Mouse (Mus musculus) liver, embryonic 11.5 days (tissue): ENCODE results near the gene Rnf216. TPM values are rescaled to one million over a fixed set of nuclear protein-coding genes. Genes with fewer than 3 reads are reported as not detected.

Experiments used
- ATAC-seq: fragments of 200-750 bp; cut with Nextera tagmentation; replicated peaks from 2 replicates; pipeline ENCODE4 v1.8.0; 2017; ENCODE audit warnings: moderate number of reproducible peaks, mild to moderate bottlenecking, moderate TSS enrichment, moderate library complexity; ENCODE audit not compliant: low FRiP score
- DNase-seq: peaks from one replicate; pipeline ENCODE4 v3.0.0-alpha.2; 2017; ENCODE audit warnings: low spot score
- H3K27ac ChIP-seq: fragments of 300-500 bp; sonication (generic); 2 replicates; pipeline ENCODE4 v1.5.1; 2014; ENCODE audit warnings: mild to moderate bottlenecking, low read depth, low read length, control low read depth
- H3K27me3 ChIP-seq: fragments of 300-500 bp; sonication (generic); replicated peaks from 2 replicates; pipeline ENCODE4 v1.6.1; 2014; ENCODE audit warnings: low read length, mixed read lengths; ENCODE audit not compliant: control insufficient read depth, insufficient read depth
- H3K36me3 ChIP-seq: fragments of 300-500 bp; sonication (generic); 2 replicates; pipeline ENCODE4 v1.6.1; 2014; ENCODE audit warnings: mild to moderate bottlenecking, low read length, moderate library complexity, mixed read lengths; ENCODE audit not compliant: control insufficient read depth, insufficient read depth
- H3K4me1 ChIP-seq: fragments of 300-500 bp; sonication (generic); replicated peaks from 2 replicates; pipeline ENCODE4 v1.6.1; 2014; ENCODE audit warnings: low read length, mixed read lengths; ENCODE audit not compliant: control insufficient read depth, insufficient read depth
- H3K4me2 ChIP-seq: fragments of 300-500 bp; sonication (generic); 2 replicates; pipeline ENCODE4 v1.6.1; 2014; ENCODE audit warnings: mild to moderate bottlenecking, control low read depth, moderate library complexity
- H3K4me3 ChIP-seq: fragments of 300-500 bp; sonication (generic); 2 replicates; pipeline ENCODE4 v1.5.1; 2014; ENCODE audit warnings: low read depth, low read length, control low read depth
- H3K9ac ChIP-seq: fragments of 300-500 bp; sonication (generic); 2 replicates; pipeline ENCODE4 v1.6.1; 2014; ENCODE audit warnings: low read depth, low read length, control low read depth
- H3K9me3 ChIP-seq: fragments of 300-500 bp; sonication (generic); 2 replicates; pipeline ENCODE4 v1.6.1; 2016; ENCODE audit warnings: low read length, inconsistent platforms, mixed read lengths; ENCODE audit not compliant: control insufficient read depth
- WGBS: fragments of 180-500 bp; shearing (Covaris S2); extraction: QIAGEN DNeasy Blood & Tissue Kit; methylation state at CpG from one replicate; pipeline ENCODE4 v1.1.7; 2014; 5-methylcytosine and 5-hydroxymethylcytosine counted together
- polyA plus RNA-seq: library from polyadenylated mRNA; unstranded; fragments of >200 nt; fragmentation: Nextera tagmentation; extraction: Ambion mirVana; gene quantifications from 2 replicates; pipeline ENCODE4 v1.2.1, GENCODE M21; 2014

Gene Rnf216
- polyA plus RNA-seq, 1 experiment from 2014 or later = 34.7 TPM

- WGBS = 80% methylated on average over 3 of the region's 3 CpGs
- no peak for ATAC-seq
- Histone ChIP-seq H3K36me3 (peaks cover 13% of the 10 kb centered on the region), H3K9me3 (no peaks in the 10 kb centered on the region), H3K9ac (no peak overlapping the region), H3K27ac (peak overlapping the region; percentile 33; the same call in 1 of the 2 replicates), H3K4me2 (no peak overlapping the region), H3K4me3 (no peak overlapping the region), H3K27me3 (no peaks in the 10 kb centered on the region), H3K4me1 (peaks cover 61% of the 10 kb centered on the region)
- DNase-seq = no peak
These were observed 50.5 kb downstream of the Rnf216 start for GRCm38 (mm10) chr5:143062251-143062650.

GRCm38 (mm10) chr5:143061511-143061910, 51.3 kb downstream of the Rnf216 start:
- ATAC-seq (no peak), DNase-seq (no peak)
- H3K27ac ChIP-seq = peak overlapping the region; percentile 100
- H3K27me3 ChIP-seq = no peaks in the 10 kb centered on the region
- H3K4me2 ChIP-seq = no peak overlapping the region
- no peaks in the 10 kb centered on the region for H3K9me3 ChIP-seq
- H3K4me1 ChIP-seq = peaks cover 63% of the 10 kb centered on the region
- peaks cover 13% of the 10 kb centered on the region for H3K36me3 ChIP-seq
- 51% methylated on average over 3 of the region's 3 CpGs for WGBS
- H3K4me3 ChIP-seq = no peak overlapping the region
- H3K9ac ChIP-seq = 0 out of 2 replicates have a peak overlapping the region, but pooled peaks have one; percentile 35

GRCm38 (mm10) chr5:143060774-143061385, 51.9 kb downstream of the Rnf216 start:
- peaks cover 64% of the 10 kb centered on the region for H3K4me1 ChIP-seq
- 0 out of 2 replicates have a peak overlapping the region, but pooled peaks have one; percentile 35 for H3K9ac ChIP-seq
- no peak overlapping the region for H3K4me2 ChIP-seq
- H3K27ac ChIP-seq = peak overlapping the region; percentile 100
- H3K9me3 ChIP-seq = no peaks in the 10 kb centered on the region
- DNase-seq (no peak), ATAC-seq (no peak)
- H3K27me3 ChIP-seq = no peaks in the 10 kb centered on the region
- peaks cover 13% of the 10 kb centered on the region for H3K36me3 ChIP-seq
- H3K4me3 ChIP-seq = no peak overlapping the region
- 35% methylated on average over 2 of the region's 2 CpGs for WGBS

GRCm38 (mm10) chr5:143059958-143060357, 52.8 kb downstream of the Rnf216 start:
- Histone ChIP-seq H3K27ac (peak overlapping the region; percentile 100), H3K27me3 (no peaks in the 10 kb centered on the region), H3K4me2 (peak overlapping the region; percentile 51), H3K9me3 (no peaks in the 10 kb centered on the region), H3K36me3 (peaks cover 9% of the 10 kb centered on the region; the same call in 1 of the 2 replicates), H3K9ac (no peak overlapping the region), H3K4me1 (peaks cover 67% of the 10 kb centered on the region), H3K4me3 (no peak overlapping the region)
- DNase-seq = no peak
- WGBS = 64% methylated on average over 1 of the region's 1 CpGs
- no peak for ATAC-seq

- peak overlapping the region; percentile 51 for H3K4me2 ChIP-seq
- H3K36me3 ChIP-seq = peaks cover 7% of the 10 kb centered on the region; the same call in 1 of the 2 replicates
- peak overlapping the region; percentile 68 for H3K9ac ChIP-seq
- H3K9me3 ChIP-seq = no peaks in the 10 kb centered on the region
- DNase-seq = no peak
- H3K4me1 ChIP-seq = peaks cover 74% of the 10 kb centered on the region
- H3K27ac ChIP-seq = peak overlapping the region; percentile 100
- peak; percentile 72 for ATAC-seq
- no peaks in the 10 kb centered on the region for H3K27me3 ChIP-seq
- H3K4me3 ChIP-seq = no peak overlapping the region
These were observed 53.6 kb downstream of the Rnf216 start for GRCm38 (mm10) chr5:143059182-143059581.

GRCm38 (mm10) chr5:143058675-143059074, 54.1 kb downstream of the Rnf216 start:
- H3K27ac ChIP-seq = peak overlapping the region; percentile 100
- H3K36me3 ChIP-seq = peaks cover 7% of the 10 kb centered on the region; the same call in 1 of the 2 replicates
- ATAC-seq (peak; percentile 17; the same call in 1 of the 2 replicates), DNase-seq (no peak)
- H3K4me3 ChIP-seq = no peak overlapping the region
- peaks cover 79% of the 10 kb centered on the region for H3K4me1 ChIP-seq
- no peaks in the 10 kb centered on the region for H3K9me3 ChIP-seq
- peak overlapping the region; percentile 51 for H3K4me2 ChIP-seq
- H3K27me3 ChIP-seq = no peaks in the 10 kb centered on the region
- peak overlapping the region; percentile 68 for H3K9ac ChIP-seq

- H3K9me3 ChIP-seq = no peaks in the 10 kb centered on the region
- ATAC-seq = peak; percentile 86
- H3K9ac ChIP-seq = peak overlapping the region; percentile 68
- peaks cover 84% of the 10 kb centered on the region for H3K4me1 ChIP-seq
- H3K36me3 ChIP-seq = 0 out of 2 replicates have a peak, but pooled peaks cover 7% of the 10 kb centered on the region
- peak overlapping the region; percentile 51 for H3K4me2 ChIP-seq
- H3K27ac ChIP-seq = peak overlapping the region; percentile 100
- no peak for DNase-seq
- H3K27me3 ChIP-seq = no peaks in the 10 kb centered on the region
- no peak overlapping the region for H3K4me3 ChIP-seq
- 8% methylated on average over 2 of the region's 2 CpGs for WGBS
These were observed 54.6 kb downstream of the Rnf216 start for GRCm38 (mm10) chr5:143058208-143058607.

GRCm38 (mm10) chr5:143057753-143058152, 55.0 kb downstream of the Rnf216 start:
- H3K9me3 ChIP-seq = no peaks in the 10 kb centered on the region
- 38% methylated on average over 1 of the region's 1 CpGs for WGBS
- no peak overlapping the region; the same call in 1 of the 2 replicates for H3K9ac ChIP-seq
- ATAC-seq = peak; percentile 4; the same call in 1 of the 2 replicates
- 0 out of 2 replicates have a peak, but pooled peaks cover 7% of the 10 kb centered on the region for H3K36me3 ChIP-seq
- no peaks in the 10 kb centered on the region for H3K27me3 ChIP-seq
- DNase-seq = no peak
- peak overlapping the region; percentile 100 for H3K27ac ChIP-seq
- no peak overlapping the region for H3K4me3 ChIP-seq
- peak overlapping the region; percentile 30 for H3K4me2 ChIP-seq
- H3K4me1 ChIP-seq = peaks cover 88% of the 10 kb centered on the region
